Mouse (Mus musculus): Measurements from ENCODE around the gene Zfp986.
"Not testable (repeated sequence)": the region's sequence is repeated elsewhere in the genome, so short reads cannot be mapped to it uniquely, and the experiment has no call there.

GRCm38 (mm10) chr4:145831328-145832062 is 37.1 kb upstream of the Zfp986 start:
- TF ChIP-seq CTCF (IDR thresholded peaks at IDR 0.05; ENCODE audit: low read depth, low read length); TAL1 (conservative IDR thresholded peaks at IDR 0.05; ENCODE audit: low read depth, low read length); GATA1 (IDR thresholded peaks at IDR 0.05; ENCODE audit: borderline replicate concordance, low read length): not testable (repeated sequence)

Measured in G1E (cell line).